Mouse (Mus musculus) heart, postnatal 4 days (tissue): ENCODE measurements around the gene Cenpf. TPM values are rescaled to one million over a fixed set of nuclear protein-coding genes. Genes with fewer than 3 reads are reported as not detected.

Source experiments
- DNase-seq: peaks from one replicate; pipeline ENCODE4 v3.0.0; 2021
- total RNA-seq, 2 experiments: library from RNA; stranded (reverse); gene quantifications; 2 replicates each; pipeline ENCODE4 v1.2.3; 2021

Gene Cenpf
- total RNA-seq, 2 experiments from 2014 or later, result 49.5 to 65.6 TPM

DNA sequence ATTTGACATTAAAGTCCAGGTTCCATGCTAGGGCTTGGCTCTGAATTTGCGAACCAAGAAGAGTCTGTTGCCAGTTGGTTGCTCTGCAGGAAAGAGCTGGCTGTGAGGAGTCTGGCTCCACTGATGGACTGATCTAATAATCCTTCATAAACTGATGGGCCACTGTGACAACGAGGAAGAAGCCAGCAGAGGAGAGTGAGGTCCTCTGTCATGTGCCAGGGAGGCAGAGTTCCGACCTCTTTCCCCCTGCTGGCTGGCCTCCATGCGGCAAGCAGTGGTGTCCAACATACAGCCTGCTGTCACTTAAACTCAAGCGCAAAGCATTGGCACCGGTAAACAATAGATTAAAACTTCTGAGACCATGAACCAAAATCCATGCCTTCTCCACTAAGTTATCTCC is 57.9 kb downstream of the Cenpf start:
- DNase-seq, result no peak

DNA sequence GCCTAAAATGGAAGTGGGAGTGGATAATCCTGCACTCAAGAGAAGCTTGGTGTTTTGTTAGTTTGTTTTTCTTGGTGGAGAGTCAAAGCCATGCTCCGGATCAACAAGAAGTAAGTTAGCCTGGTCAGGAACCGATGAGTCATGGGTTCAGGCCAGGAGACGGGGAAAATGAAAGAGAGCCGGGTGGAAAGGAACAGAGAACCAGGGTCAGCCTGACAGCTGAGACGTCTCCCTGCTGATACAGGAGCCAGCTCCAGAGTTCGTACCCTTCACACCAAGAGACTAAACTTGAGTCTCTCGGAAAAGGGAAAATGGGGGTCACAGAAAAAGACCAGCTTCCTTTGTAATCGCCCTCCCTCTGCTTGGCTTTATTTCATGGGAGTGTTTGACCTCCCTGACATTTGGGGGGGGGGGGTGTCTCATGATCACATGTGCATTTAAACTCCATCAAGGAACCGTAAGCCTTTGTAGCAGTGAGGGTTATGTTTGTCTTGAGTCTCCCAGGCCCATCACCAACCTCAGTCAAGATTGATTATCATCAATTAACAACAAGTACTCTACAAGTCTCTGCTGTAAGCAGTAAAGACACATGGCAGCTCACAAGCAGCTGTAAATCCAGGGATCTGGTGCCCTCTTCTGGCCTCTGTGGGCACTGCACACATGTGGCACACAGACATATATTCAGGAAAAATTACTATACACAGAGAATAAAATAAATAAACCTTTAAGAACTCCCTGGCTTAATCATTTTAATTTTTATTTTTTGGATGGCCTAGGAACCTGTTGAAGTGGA is 59.7 kb downstream of the Cenpf start:
- peak; percentile 74 for DNase-seq

DNA sequence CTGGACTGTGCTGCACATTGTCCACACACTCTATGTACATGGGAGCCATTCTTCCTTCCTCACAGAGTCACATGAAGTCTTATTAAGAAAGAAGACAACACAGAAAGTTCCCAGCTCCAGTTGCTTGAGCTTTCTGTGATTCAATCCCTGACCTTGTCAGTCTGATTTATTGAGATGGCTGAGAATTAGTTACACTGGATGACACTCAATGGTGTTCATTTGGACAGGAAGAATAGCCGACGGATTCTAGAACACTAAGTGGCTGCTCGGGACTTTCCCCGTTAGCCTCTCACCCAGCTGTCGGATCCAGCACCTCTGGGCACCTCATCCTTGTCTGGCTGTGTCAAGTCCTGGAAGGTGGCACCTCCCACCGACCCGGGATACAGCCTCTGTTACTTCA is 63.1 kb downstream of the Cenpf start:
- no peak for DNase-seq

DNA sequence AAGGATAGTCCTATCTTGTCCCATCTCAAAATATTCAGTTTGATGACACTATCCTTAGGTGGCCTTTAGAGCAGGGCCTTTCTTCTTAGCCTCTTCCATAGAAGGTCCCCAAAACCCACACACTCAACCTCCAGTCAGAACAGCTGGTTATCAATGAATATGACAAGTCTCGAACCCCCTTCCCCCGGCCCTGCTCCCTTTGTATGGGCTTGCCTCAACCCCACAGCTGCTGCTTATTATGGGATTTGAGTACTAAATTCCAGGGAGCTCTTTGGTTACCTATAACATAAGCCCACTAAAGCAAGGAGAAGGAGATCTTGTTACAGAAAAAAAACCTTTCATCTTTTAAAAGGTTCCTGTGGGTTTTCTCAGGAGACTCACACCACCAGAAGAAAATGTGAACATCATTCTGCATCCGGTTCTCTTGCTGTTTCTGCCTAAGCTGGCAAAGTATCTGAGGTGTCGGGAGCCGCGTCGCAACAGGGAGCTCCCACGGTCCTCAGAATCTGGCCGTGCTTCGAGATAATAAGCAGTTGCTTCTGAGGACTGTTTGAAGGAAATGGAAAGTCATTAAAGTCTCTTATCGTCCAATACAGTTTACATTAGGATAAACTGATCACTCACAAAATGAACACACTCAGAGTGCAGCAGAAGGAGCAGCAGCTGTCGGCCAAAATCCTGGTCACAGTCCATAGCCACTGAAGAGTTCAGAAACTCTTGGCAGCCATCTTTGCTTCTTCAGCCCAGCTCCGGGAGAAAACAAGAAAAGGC is 68.7 kb downstream of the Cenpf start:
- no peak for DNase-seq

DNA sequence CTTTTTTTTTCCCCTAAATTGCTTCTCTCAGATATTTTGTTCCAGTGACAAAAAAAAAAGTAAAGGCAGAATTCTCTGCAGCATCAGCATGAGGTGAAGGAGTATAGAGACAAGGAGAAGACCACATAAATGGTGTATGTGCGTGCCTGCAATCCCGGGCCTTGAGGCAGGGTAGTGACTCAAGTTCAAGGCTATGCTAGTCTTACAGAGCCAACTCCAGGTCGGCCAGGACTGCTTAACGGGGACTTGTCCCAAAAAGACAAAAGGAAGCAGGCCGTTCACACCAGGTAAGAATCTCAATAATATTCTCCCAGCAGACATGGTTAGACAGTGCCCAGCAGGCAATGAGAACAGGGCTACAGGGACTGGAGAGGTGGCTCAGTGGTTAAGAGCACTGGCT is 70.5 kb downstream of the Cenpf start:
- no peak for DNase-seq

DNA sequence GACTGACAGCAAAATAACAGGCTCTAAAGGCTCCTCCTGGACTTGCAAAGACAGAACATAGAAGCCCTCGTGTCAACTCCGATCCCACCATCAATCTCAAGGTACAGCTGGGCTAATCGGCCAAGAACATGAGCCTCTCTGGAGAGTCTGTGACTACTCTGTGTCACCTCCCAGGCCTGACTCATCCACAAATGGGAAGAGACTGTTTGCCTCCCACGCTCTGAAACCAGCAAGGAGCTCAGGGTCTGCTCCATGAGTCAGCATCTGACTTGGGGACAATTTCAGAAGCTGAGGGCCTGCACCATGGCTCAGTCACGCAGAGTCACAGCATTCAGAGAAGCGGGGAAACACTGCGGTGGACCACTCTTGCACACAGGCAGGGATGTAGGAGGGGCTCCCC is 72.6 kb downstream of the Cenpf start:
- DNase-seq, result no peak

DNA sequence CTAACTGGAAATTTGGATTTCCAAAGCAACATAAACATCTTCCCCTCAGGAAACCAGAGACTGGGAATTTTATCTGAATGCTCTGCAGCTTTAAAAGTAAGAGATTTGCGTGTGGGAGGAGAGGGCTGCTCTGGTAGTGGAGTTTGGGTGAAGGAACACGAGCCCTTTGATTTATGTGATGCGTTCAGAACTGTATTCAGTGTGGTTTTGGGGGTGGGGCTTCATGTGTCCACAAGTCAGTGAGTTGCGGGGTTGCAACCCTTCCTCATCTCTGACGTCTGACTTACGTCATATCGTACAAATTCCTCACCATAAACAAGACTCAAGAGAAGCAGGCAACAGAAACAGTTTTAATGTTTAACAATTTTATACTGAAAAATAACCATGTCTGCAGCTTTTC is 74.8 kb downstream of the Cenpf start:
- DNase-seq, result no peak

DNA sequence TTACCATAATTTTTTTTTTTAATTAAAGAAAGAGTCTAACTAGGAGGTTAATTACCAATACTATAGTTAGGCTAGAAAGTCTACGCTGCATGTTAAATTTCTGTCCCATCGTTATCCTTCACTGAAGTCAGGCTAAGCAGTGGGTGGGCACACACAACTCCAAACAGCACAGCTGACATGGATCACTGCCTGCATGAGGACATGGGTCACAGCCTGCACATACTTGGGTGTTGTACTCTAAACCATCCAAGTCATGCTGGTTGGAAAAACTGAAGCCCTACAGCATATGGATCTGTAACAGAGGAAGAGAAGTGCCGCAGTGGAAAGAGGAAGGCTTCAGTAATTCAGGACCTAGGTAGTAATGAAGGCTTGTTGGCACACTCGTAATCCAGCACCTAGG is 76.1 kb downstream of the Cenpf start:
- DNase-seq, result peak; percentile 18

DNA sequence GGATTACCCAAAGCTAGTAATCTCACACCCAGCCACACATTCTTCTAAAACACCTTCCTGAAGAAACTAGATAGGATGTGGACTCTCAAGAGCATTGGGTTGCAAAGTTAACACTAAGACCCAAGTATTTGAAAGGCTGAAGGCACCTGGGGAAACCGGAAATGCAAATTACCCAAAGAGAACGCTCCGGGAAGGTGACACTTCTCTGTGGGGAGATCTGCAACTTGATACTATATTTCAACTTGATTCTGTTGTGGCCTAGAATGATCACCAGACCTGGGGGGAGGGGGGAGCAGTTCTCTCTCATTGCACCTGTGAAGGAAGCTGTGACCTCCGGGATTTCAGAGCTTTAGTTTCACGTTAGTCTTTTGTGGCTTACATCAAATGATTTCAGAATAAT is 79.2 kb downstream of the Cenpf start:
- DNase-seq, result no peak

DNA sequence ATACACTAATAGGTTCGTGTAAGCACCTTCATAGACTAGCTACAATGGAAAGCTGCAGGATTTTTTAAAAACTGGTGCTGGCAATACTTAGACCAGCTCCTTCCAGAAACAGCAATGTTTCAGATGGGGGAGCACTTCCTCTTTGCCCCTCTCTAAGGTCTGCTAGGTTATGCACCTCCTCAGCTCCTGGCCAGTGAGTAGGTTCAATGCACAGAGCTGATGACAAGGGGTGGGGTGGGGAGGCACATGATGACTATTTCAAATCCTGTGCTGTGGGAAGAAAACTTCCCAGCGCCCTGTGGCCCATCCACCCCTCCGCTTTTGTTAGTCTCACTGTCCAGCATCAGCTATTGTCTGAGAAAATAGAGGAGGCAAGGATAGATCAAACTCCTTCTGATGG is 79.8 kb downstream of the Cenpf start:
- DNase-seq, result no peak

DNA sequence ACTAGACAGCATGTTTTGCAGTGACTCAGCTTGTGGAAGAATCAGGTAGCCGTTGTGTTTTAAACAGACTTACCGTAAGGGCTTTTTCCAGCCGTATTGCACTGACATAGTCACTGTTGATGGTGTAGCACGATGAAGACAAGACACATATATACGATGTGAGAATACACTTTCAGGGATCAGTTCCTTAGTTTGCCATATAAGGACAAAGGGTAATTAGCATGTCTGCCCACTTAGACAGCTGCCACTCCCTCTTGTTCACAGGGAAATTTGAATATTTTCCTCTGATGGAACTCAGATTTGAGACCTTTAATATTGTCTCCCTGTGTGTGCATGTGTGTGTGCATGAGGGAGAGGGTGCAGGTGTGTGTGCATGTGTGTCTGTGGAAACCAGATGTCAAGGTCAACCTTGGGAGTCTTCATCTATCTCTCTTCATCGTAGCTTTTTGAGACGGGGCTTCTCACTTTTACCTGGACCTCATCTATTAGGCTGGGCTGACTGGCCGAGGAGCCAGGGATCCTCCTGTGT is 82.2 kb downstream of the Cenpf start:
- no peak for DNase-seq

DNA sequence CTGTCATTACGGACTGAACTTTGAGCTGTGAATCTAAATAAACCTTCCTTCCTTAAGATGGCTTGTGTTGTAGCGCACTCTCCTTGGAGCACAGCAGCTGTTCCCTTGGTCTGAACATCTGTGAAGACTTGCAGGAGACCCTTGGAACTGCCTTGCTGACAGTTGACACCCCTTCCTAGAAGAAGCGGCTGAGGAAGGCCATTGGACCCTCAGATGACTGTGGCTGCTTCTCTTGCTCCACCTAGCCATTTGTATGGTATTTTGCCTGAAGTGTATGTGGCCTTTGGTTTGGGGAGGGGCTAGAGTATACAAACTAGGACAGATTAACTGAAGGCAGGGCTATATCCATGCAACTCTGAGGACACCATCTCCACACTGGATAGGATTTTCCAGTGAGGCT is 90.8 kb downstream of the Cenpf start:
- DNase-seq, result no peak

Other genes with a start within 250 kb of the Cenpf start
- gene Ptpn14, start 40.2 kb upstream of the Cenpf start, total RNA-seq, result 10 to 100 TPM; 31.0 to 33.3 TPM
- gene Smyd2, start 234.3 kb upstream of the Cenpf start, total RNA-seq, result 100 to 1,000 TPM; 192 to 202 TPM